Mouse (Mus musculus) kidney, embryonic 15.5 days (tissue): Measurements from ENCODE around the gene Vps26c. TPM values are rescaled to one million over a fixed set of nuclear protein-coding genes. Genes with fewer than 3 reads are reported as not detected.

ENCODE experiments used
- ATAC-seq: fragments of 200-750 bp; cut with Nextera tagmentation; replicated peaks from 2 replicates; pipeline ENCODE4 v1.8.0; 2017; ENCODE audit warnings: moderate TSS enrichment; ENCODE audit not compliant: low FRiP score
- H3K27ac ChIP-seq: fragments of 300-500 bp; sonication (generic); 2 replicates; pipeline ENCODE4 v1.5.1; 2015; ENCODE audit warnings: mild to moderate bottlenecking, inconsistent platforms
- H3K27me3 ChIP-seq: fragments of 300-500 bp; sonication (generic); 2 replicates; pipeline ENCODE4 v1.6.1; 2015; ENCODE audit warnings: inconsistent platforms
- H3K36me3 ChIP-seq: fragments of 300-500 bp; sonication (generic); 2 replicates; pipeline ENCODE4 v1.6.1; 2015; ENCODE audit warnings: inconsistent platforms
- H3K4me1 ChIP-seq: fragments of 300-500 bp; sonication (generic); 2 replicates; pipeline ENCODE4 v1.6.1; 2015; ENCODE audit warnings: inconsistent platforms
- H3K4me2 ChIP-seq: fragments of 300-500 bp; sonication (generic); 2 replicates; pipeline ENCODE4 v1.6.1; 2015; ENCODE audit warnings: moderate library complexity, mild to moderate bottlenecking, inconsistent platforms
- H3K4me3 ChIP-seq: fragments of 300-500 bp; sonication (generic); replicated peaks from 2 replicates; pipeline ENCODE4 v1.5.1; 2015; ENCODE audit warnings: mild to moderate bottlenecking, inconsistent platforms
- H3K9ac ChIP-seq: fragments of 300-500 bp; sonication (generic); 2 replicates; pipeline ENCODE4 v1.6.1; 2015; ENCODE audit warnings: mild to moderate bottlenecking, inconsistent platforms
- H3K9me3 ChIP-seq: fragments of 300-500 bp; sonication (generic); replicated peaks from 2 replicates; pipeline ENCODE4 v1.6.1; 2016; ENCODE audit warnings: inconsistent platforms
- WGBS: fragments of 180-500 bp; shearing (Covaris S2); methylation state at CpG from one replicate; pipeline ENCODE4 v1.1.7; 2015; ENCODE audit warnings: mixed read lengths; 5-methylcytosine and 5-hydroxymethylcytosine counted together
- polyA plus RNA-seq: library from polyadenylated mRNA; unstranded; fragments of >200 nt; fragmentation: Nextera tagmentation; extraction: Ambion mirVana; gene quantifications from 2 replicates; pipeline ENCODE4 v1.2.1, GENCODE M21; 2015

Gene Vps26c
- polyA plus RNA-seq, 1 experiment from 2014 or later = 59.3 TPM

DNA sequence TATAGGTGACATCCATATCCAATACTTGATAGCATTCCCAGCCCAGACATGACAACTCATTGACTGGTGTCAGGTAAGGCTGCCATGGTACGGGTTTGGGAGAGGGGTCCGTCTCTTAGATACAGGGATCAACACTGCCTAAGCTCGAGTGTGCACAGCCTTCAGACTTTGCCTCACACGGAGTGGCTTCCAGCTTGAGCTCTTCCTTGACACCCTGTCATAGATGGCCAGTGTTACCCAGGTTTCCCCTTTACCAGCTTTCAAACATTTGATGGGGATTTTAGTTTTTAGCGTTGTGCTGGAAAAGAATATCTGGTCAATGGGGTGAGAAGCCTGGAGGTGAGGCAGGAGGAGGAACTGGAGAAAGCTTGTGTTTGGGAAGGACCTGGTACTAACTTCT, 41.1 kb upstream of the Vps26c start:
- WGBS = 72% methylated on average over 5 of the region's 5 CpGs
- Histone ChIP-seq H3K27ac (peak overlapping the region; percentile 100; the same call in 1 of the 2 replicates), H3K9ac (no peak overlapping the region), H3K4me2 (no peak overlapping the region), H3K36me3 (no peaks in the 10 kb centered on the region), H3K4me3 (no peak overlapping the region), H3K4me1 (peaks cover 22% of the 10 kb centered on the region), H3K27me3 (no peaks in the 10 kb centered on the region), H3K9me3 (no peaks in the 10 kb centered on the region)
- no peak for ATAC-seq

DNA sequence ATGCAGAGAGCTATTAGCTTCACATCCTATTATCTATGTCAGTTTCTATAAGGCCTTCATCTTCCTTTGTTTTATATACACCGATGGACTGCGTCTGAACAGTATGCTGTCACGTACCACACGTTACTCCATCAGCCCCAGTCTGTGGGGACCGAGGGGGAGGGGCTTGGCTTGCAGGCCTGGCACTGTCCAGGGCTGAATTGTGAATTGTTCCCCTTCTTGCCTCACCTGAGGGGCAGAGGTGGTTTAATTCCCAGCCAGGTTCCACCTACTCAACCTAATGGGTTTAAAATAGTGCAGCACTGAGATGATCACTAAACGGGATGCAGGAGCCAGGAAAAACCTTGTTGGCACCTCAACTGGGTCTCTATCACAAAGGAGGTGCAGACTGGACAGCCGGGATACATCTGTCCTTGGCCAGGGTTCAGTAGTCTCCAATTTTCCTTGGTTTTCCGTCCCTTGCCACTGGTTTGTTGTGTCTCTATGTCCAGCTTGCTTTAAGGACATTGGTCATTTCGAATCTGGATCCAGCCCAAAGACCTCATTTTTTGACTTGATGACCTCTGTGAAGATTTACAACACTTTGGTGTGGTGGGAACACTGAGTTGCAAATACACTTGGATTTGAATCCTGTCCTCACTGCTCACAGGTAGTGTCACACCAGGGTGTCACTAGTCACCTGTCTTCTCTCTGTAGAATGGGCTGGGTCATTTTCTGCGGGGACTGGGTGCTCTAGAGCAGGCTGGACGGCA, 40.4 kb upstream of the Vps26c start:
- 86% methylated on average over 11 of the region's 11 CpGs for WGBS
- Histone ChIP-seq H3K36me3 (no peaks in the 10 kb centered on the region), H3K4me2 (no peak overlapping the region), H3K4me3 (no peak overlapping the region), H3K9me3 (no peaks in the 10 kb centered on the region), H3K4me1 (peaks cover 15% of the 10 kb centered on the region), H3K9ac (no peak overlapping the region), H3K27me3 (no peaks in the 10 kb centered on the region), H3K27ac (no peak overlapping the region)
- no peak for ATAC-seq

DNA sequence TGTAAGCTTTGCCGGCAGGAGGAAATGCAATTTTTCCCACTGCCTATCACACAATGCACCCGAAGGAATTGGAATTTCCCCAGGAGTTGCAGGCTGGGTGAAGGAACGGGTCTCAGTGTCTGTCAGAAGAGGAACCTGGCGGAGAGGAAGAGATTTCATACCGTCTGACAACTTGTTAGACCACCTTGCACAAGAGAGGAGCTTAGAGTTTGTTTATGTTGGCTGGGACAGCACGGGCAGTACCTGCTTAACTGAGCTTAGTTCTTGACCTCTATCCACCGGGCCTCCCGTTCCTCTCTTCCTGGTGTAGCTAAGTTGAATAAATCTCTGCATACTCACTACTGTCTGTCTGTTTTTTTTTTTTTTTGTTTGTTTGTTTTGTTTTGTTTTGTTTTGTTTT, 39.5 kb upstream of the Vps26c start:
- no peak overlapping the region for H3K27ac ChIP-seq
- H3K4me2 ChIP-seq = no peak overlapping the region
- no peak overlapping the region for H3K9ac ChIP-seq
- ATAC-seq = no peak
- WGBS = 51% methylated on average over 8 of the region's 8 CpGs
- no peaks in the 10 kb centered on the region for H3K9me3 ChIP-seq
- H3K4me3 ChIP-seq = no peak overlapping the region
- H3K4me1 ChIP-seq = peaks cover 10% of the 10 kb centered on the region; the same call in 1 of the 2 replicates
- no peaks in the 10 kb centered on the region for H3K36me3 ChIP-seq
- H3K27me3 ChIP-seq = no peaks in the 10 kb centered on the region

DNA sequence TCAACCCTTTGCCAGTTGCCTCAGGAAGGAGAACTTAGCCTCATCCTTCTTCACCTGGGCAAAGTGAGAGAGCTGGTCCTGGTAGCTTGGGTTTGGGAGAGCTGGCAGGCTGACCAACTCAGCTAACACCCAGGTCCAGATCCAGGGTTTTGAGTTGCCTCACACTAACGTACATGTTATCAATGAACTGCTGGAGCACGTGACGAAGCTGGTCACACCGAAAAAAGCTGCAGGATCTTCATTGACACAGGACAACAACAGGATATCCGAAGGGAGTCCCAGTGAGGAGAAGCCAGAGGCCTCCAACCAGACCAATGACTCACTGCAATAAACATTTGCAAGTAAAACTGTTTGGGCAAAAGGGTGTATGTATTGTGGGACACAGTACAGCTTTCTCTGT, 34.0 kb upstream of the Vps26c start:
- 74% methylated on average over 5 of the region's 5 CpGs for WGBS
- Histone ChIP-seq H3K27ac (no peak overlapping the region), H3K9ac (no peak overlapping the region), H3K27me3 (no peaks in the 10 kb centered on the region), H3K4me1 (peaks cover 14% of the 10 kb centered on the region), H3K4me3 (no peak overlapping the region), H3K36me3 (no peaks in the 10 kb centered on the region), H3K4me2 (no peak overlapping the region), H3K9me3 (no peaks in the 10 kb centered on the region)
- no peak for ATAC-seq

- no peak overlapping the region for H3K9ac ChIP-seq
- H3K9me3 ChIP-seq = no peaks in the 10 kb centered on the region
- no peak overlapping the region for H3K4me3 ChIP-seq
- ATAC-seq = no peak
- WGBS = 57% methylated on average over 7 of the region's 7 CpGs
- H3K4me1 ChIP-seq = peaks cover 14% of the 10 kb centered on the region
- no peaks in the 10 kb centered on the region for H3K27me3 ChIP-seq
- H3K36me3 ChIP-seq = no peaks in the 10 kb centered on the region
- H3K27ac ChIP-seq = peak overlapping the region; percentile 70
- H3K4me2 ChIP-seq = no peak overlapping the region
Observed at GRCm38 (mm10) chr16:94559782-94560181, 33.2 kb upstream of the Vps26c start.

DNA sequence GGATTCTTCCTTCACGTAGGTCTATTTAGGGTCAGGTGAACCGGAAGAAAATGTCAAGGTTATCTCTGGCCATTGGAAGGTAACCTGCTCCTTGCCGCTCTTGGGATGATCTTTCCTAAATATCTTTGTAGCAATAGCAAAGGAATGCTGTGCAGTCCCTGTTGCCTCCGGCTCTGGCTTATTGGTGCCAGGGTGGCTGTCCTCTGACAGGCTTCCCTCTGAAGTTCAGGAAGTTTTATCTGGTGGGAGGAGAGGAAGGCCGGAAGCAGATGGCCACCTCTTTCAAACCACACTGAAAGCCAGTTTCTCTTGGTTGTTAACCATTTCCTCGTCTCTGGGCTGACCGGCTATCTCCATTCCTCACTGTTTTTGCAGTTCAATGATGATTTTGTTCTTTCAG, 32.7 kb upstream of the Vps26c start:
- H3K27ac ChIP-seq = peak overlapping the region; percentile 70
- no peak overlapping the region for H3K9ac ChIP-seq
- ATAC-seq = no peak
- no peak overlapping the region for H3K4me3 ChIP-seq
- 0 out of 2 replicates have a peak overlapping the region, but pooled peaks have one; percentile 6 for H3K4me2 ChIP-seq
- H3K9me3 ChIP-seq = no peaks in the 10 kb centered on the region
- no peaks in the 10 kb centered on the region for H3K27me3 ChIP-seq
- peaks cover 14% of the 10 kb centered on the region for H3K4me1 ChIP-seq
- WGBS = 26% methylated on average over 7 of the region's 7 CpGs
- H3K36me3 ChIP-seq = no peaks in the 10 kb centered on the region

DNA sequence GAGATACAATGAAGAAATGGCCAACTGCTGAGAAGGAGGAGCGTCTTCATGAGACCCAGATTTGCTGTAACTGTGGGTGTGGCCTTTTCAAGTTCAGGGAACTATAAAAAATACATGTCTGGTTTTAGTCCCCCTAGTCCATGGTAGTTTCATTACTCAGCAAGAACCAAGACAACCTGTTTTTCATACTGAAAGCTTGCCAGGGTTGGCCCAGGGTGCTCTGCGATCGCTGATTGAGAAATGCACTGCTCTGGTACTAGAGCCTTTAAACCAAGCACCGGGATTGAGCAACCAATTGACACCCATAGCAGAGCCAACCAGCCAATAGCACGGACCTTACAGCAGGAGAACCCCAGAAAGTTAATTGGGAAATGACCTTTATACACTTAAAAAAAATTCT, 29.6 kb upstream of the Vps26c start:
- Histone ChIP-seq H3K27me3 (no peaks in the 10 kb centered on the region), H3K9me3 (no peaks in the 10 kb centered on the region)

GRCm38 (mm10) chr16:94555346-94555745, 28.7 kb upstream of the Vps26c start:
- WGBS = 83% methylated on average over 7 of the region's 7 CpGs
- no peaks in the 10 kb centered on the region for H3K9me3 ChIP-seq

More for the DNA sequence above, 29.6 kb upstream of the Vps26c start:
- Histone ChIP-seq H3K4me3 (no peak overlapping the region), H3K4me2 (no peak overlapping the region), H3K36me3 (no peaks in the 10 kb centered on the region), H3K4me1 (peaks cover 17% of the 10 kb centered on the region), H3K27ac (no peak overlapping the region), H3K9ac (no peak overlapping the region)
- WGBS = 82% methylated on average over 5 of the region's 5 CpGs
- ATAC-seq = no peak

GRCm38 (mm10) chr16:94551934-94552333, 25.3 kb upstream of the Vps26c start:
- H3K4me3 ChIP-seq = no peak overlapping the region
- no peaks in the 10 kb centered on the region for H3K9me3 ChIP-seq
- peaks cover 3% of the 10 kb centered on the region; the same call in 1 of the 2 replicates for H3K4me1 ChIP-seq
- no peaks in the 10 kb centered on the region for H3K36me3 ChIP-seq
- ATAC-seq = no peak
- H3K27ac ChIP-seq = no peak overlapping the region
- H3K4me2 ChIP-seq = no peak overlapping the region
- H3K27me3 ChIP-seq = no peaks in the 10 kb centered on the region
- H3K9ac ChIP-seq = no peak overlapping the region

More at GRCm38 (mm10) chr16:94555346-94555745, 28.7 kb upstream of the Vps26c start:
- Histone ChIP-seq H3K9ac (no peak overlapping the region), H3K27me3 (no peaks in the 10 kb centered on the region), H3K4me1 (peaks cover 16% of the 10 kb centered on the region), H3K4me2 (no peak overlapping the region), H3K36me3 (no peaks in the 10 kb centered on the region), H3K4me3 (no peak overlapping the region), H3K27ac (no peak overlapping the region)
- no peak for ATAC-seq

DNA sequence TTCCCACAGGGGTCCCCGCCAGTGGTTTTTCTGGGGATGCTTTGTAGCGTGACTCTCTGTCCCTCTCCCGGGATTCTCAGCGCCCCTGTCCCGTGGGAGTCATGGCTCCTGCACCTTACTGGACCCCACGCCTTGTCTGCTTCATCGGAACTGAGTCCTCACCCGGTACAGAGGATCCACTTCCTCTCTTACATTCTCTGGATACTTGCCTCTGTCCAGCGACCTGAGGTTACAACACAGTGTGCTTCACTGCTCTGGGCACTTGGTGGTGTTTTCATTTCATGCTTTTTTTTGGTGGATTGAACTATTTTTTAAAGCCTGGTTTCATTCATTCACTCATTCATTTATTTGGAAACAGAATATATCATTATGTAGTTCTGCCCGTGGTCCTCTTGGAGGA, 23.2 kb upstream of the Vps26c start:
- no peak for ATAC-seq
- H3K27me3 ChIP-seq = no peaks in the 10 kb centered on the region
- H3K9ac ChIP-seq = no peak overlapping the region
- WGBS = 64% methylated on average over 10 of the region's 10 CpGs
- no peaks in the 10 kb centered on the region for H3K36me3 ChIP-seq
- no peaks in the 10 kb centered on the region for H3K9me3 ChIP-seq
- H3K4me1 ChIP-seq = peaks cover 3% of the 10 kb centered on the region; the same call in 1 of the 2 replicates
- no peak overlapping the region for H3K4me2 ChIP-seq
- no peak overlapping the region for H3K4me3 ChIP-seq
- H3K27ac ChIP-seq = no peak overlapping the region

DNA sequence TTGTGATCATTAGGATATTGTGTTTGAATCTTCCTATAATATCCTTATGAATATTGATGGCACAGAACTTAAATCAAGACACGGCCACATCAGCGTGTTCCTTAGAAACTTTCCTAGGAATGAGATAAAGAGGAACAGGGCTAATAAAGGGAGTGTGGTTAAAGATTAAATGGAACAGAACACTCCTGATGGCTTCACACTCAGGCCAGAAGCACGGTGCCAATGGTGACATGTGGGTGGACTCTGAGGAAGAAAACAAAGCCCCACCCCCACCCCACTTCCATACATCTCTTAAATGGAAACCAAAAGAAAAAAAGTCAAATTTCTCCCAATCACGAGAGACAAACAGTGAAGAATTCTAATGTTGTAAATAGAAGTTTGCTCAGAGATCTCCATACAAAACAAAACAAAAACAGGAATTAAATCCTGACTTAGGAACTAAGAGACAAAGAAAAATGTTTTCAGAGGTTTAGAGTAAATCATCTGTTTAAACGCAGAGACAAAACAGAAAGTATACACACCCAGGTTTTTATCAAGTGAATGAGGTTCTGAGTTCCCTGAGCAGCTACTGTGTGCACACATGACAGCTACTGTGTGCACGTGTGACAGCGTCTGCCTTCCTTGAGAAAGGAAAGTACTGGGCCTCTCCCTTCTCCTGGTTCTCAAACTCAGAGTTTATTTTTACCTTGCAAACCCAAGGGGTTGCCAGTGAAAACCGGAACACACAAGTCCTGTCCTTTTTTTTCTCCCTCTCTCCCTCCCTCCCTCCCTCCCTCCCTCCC, 19.3 kb upstream of the Vps26c start:
- no peak for ATAC-seq

DNA sequence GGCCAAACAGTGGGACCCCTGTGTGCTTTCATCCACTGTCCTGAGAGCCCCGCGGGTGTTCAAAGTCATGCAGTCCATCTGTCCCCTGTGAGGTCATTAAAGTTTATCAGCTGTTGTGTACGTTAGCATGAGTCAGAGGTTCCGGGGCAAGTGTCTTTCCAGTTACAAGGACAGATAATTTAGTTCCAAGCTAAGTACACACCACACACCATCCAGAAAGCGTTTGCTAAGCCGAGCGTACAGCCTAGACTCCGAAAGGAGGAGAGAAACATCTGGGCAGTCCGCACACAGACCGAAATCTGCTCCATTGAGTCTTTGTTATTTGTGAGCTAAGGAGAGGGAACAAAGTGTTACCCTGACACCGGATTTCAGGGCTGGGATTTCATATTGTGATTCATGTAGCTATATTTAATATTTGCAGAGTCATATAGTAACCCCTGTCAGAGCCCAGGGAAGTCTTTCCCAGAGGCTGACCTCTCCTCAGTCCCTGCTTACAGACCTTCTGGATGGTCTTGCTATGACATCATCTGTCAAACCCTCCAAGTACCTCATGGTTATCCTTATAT, 18.0 kb upstream of the Vps26c start:
- WGBS = 53% methylated on average over 11 of the region's 11 CpGs
- no peak for ATAC-seq
- no peaks in the 10 kb centered on the region for H3K27me3 ChIP-seq
- no peak overlapping the region for H3K9ac ChIP-seq
- no peaks in the 10 kb centered on the region for H3K9me3 ChIP-seq
- H3K4me1 ChIP-seq = no peaks in the 10 kb centered on the region
- no peak overlapping the region for H3K4me3 ChIP-seq
- H3K27ac ChIP-seq = no peak overlapping the region
- no peak overlapping the region for H3K4me2 ChIP-seq
- H3K36me3 ChIP-seq = no peaks in the 10 kb centered on the region

More for the DNA sequence above, 19.3 kb upstream of the Vps26c start:
- Histone ChIP-seq H3K9ac (no peak overlapping the region), H3K4me3 (no peak overlapping the region), H3K36me3 (no peaks in the 10 kb centered on the region), H3K4me2 (no peak overlapping the region), H3K27ac (no peak overlapping the region), H3K9me3 (no peaks in the 10 kb centered on the region), H3K27me3 (no peaks in the 10 kb centered on the region), H3K4me1 (no peaks in the 10 kb centered on the region)
- 60% methylated on average over 8 of the region's 8 CpGs for WGBS
